Mouse (Mus musculus) G1E (cell line): ENCODE data around the gene Cplx2.

Experiments
- CTCF ChIP-seq: IDR thresholded peaks from 2 replicates; pipeline ENCODE4 v1.5.1; 2012; ENCODE audit warnings: low read depth, low read length, inconsistent platforms, mixed read lengths
- GATA1 ChIP-seq: IDR thresholded peaks from 2 replicates; pipeline ENCODE4 v1.6.1; 2012; ENCODE audit warnings: borderline replicate concordance, low read length, inconsistent platforms, mixed read lengths
- TAL1 ChIP-seq: conservative IDR thresholded peaks from 2 replicates; pipeline ENCODE4 v1.6.1; 2012; ENCODE audit warnings: low read depth, low read length, inconsistent platforms, mixed read lengths

GRCm38 (mm10) chr13:54328954-54329490 is 42.1 kb upstream of the Cplx2 start:
- TF ChIP-seq CTCF (no peak), GATA1 (no peak), TAL1 (no peak)
